Mouse (Mus musculus) stomach, embryonic 14.5 days (tissue): ENCODE results near the gene Trim37. TPM values are rescaled to one million over a fixed set of nuclear protein-coding genes. Genes with fewer than 3 reads are reported as not detected.
A peak's percentile ranks its signal among the peaks of the same experiment; 100 is the strongest.

Source experiments
- ATAC-seq: fragments of 200-750 bp; cut with Nextera tagmentation; 2 replicates; pipeline ENCODE4 v1.8.0; 2017; ENCODE audit warnings: low read depth, moderate TSS enrichment; ENCODE audit not compliant: insufficient number of reproducible peaks, insufficient read depth, low FRiP score
- H3K27ac ChIP-seq: fragments of 300-500 bp; sonication (generic); 2 replicates; pipeline ENCODE4 v1.5.1; 2014; ENCODE audit warnings: mild to moderate bottlenecking, low read length, moderate library complexity, mixed read lengths
- H3K27me3 ChIP-seq: fragments of 300-500 bp; sonication (generic); 2 replicates; pipeline ENCODE4 v1.6.1; 2014; ENCODE audit warnings: low read length, control low read depth, mixed read lengths; ENCODE audit not compliant: control insufficient read depth, insufficient read depth
- H3K36me3 ChIP-seq: fragments of 300-500 bp; sonication (generic); 2 replicates; pipeline ENCODE4 v1.6.1; 2014; ENCODE audit warnings: mild to moderate bottlenecking, control low read depth, low read length, moderate library complexity, mixed read lengths; ENCODE audit not compliant: control insufficient read depth, insufficient read depth
- H3K4me1 ChIP-seq: fragments of 300-500 bp; sonication (generic); 2 replicates; pipeline ENCODE4 v1.6.1; 2014; ENCODE audit warnings: low read length, control low read depth, mixed read lengths; ENCODE audit not compliant: control insufficient read depth, insufficient read depth
- H3K4me2 ChIP-seq: fragments of 300-500 bp; sonication (generic); replicated peaks from 2 replicates; pipeline ENCODE4 v1.6.1; 2014; ENCODE audit warnings: low read depth, low read length, control low read depth
- H3K4me3 ChIP-seq: fragments of 300-500 bp; sonication (generic); 2 replicates; pipeline ENCODE4 v1.5.1; 2014; ENCODE audit warnings: low read depth, low read length, control low read depth
- H3K9ac ChIP-seq: fragments of 300-500 bp; sonication (generic); replicated peaks from 2 replicates; pipeline ENCODE4 v1.6.1; 2014; ENCODE audit warnings: low read depth, mild to moderate bottlenecking, control low read depth, low read length, moderate library complexity, mixed read lengths
- H3K9me3 ChIP-seq: fragments of 300-500 bp; sonication (generic); 2 replicates; pipeline ENCODE4 v1.6.1; 2016; ENCODE audit warnings: low read depth, low read length, control low read depth; ENCODE audit not compliant: control insufficient read depth
- WGBS: fragments of 180-500 bp; shearing (Covaris S2); extraction: QIAGEN DNeasy Blood & Tissue Kit; methylation state at CpG from one replicate; pipeline ENCODE4 v1.1.7; 2014; 5-methylcytosine and 5-hydroxymethylcytosine counted together
- polyA plus RNA-seq: library from polyadenylated mRNA; unstranded; fragments of >200 nt; fragmentation: Nextera tagmentation; extraction: Ambion mirVana; gene quantifications from 2 replicates; pipeline ENCODE4 v1.2.1, GENCODE M21; 2014

The Trim37 gene
- polyA plus RNA-seq, 1 experiment from 2014 or later: 28.8 TPM

DNA sequence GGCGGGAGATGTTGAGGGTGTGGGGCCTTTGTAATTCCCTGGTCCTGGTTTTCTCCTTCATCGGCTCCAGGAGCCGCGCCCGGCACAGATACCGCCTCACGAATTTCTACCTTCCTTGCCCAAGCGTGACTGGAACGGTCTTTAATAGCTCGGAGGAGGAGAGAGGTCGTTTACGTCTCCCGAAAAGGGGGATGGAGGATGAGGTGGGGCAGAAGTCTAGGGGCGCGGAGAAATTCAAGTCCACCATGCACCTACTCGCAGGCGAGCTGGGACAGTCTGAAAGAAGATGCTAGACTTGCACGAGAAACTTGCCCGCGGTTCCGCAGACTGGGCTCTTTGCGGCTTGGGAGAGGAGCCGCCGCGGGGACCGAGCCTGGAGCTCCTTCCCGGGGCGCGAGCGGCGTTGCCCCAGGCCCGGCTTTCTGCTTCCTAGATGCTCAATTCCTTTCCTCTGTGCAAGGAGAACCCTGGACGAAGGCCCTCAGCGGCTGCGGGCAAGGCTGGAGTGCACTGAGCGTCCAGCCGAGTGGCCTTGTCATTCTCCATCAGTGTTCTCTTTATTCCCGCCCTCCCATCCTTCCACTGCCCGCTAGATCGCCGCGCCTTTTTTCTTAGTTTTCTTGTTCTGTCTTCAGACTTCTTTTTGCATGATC is 17.2 kb upstream of the Trim37 start:
- H3K9me3 ChIP-seq: no peaks in the 10 kb centered on the region
- peak overlapping the region; percentile 59 for H3K4me2 ChIP-seq
- H3K4me1 ChIP-seq: peaks cover 8% of the 10 kb centered on the region; the same call in 1 of the 2 replicates
- peaks cover 20% of the 10 kb centered on the region for H3K36me3 ChIP-seq
- 0% methylated on average over 42 of the region's 42 CpGs for WGBS
- no peak for ATAC-seq
- peak overlapping the region; percentile 92 for H3K4me3 ChIP-seq
- no peaks in the 10 kb centered on the region for H3K27me3 ChIP-seq
- peak overlapping the region; percentile 97 for H3K9ac ChIP-seq
- H3K27ac ChIP-seq: peak overlapping the region; percentile 97

DNA sequence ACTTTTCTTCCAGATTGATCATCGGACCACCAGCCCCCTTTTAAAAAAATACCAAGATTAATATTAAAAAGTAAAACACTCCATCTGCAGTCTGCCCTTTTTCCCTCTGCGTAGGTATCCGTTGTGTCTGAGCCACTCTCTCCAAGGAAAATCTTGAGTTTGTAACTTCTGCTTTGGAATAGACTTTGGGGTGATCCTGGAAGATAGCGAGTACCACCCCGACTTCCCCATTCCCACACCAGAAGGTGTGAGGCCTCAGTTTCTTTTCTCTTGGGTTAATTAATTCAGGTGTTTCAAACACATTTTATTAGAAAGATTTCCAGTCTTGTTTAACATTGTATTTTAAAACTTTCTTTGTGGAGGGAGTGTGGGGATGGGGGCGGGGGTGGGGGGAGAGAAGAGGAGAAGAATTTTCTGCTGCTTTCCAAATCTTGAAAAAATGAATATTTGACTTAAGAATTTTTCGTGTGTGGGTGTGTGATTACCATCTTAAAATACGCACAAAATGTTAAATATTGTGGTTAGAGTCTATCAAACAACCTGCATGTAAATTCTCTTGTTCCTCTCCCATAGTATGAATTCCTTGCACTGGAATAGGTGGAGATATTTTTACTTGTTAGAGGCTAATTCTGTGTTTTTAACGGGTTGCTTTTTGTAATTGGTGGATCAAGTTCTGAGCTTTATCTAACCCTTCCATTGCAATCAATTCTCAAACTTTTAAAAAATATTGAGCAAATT is 16.5 kb upstream of the Trim37 start:
- no peak for ATAC-seq
- Histone ChIP-seq H3K9ac (peak overlapping the region; percentile 97), H3K27me3 (no peaks in the 10 kb centered on the region), H3K4me3 (peak overlapping the region; percentile 92), H3K9me3 (no peaks in the 10 kb centered on the region), H3K4me1 (peaks cover 8% of the 10 kb centered on the region; the same call in 1 of the 2 replicates), H3K27ac (peak overlapping the region; percentile 97), H3K4me2 (peak overlapping the region; percentile 59), H3K36me3 (peaks cover 18% of the 10 kb centered on the region)
- WGBS: 2% methylated on average over 9 of the region's 9 CpGs

DNA sequence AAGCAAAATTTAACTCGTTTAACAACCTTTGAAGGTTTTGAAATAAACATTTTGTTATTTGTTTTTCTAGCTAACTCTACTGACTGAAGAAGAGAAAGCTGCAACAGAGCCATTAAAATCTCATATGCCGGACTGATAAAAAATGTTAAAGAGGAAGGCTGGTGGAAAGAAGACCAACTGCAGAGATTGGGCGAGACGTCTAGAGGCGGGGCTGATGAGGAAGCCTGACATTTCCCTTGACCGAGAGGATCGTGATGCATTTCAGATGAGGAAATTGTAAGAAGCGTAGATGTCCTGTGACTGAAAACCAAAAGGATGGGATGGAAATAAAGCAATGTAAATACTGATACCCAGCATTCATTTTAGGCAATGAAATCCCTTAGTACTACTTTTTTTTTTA is 5.0 kb upstream of the Trim37 start:
- H3K27me3 ChIP-seq: no peaks in the 10 kb centered on the region
- no peak overlapping the region for H3K4me3 ChIP-seq
- H3K36me3 ChIP-seq: peaks cover 60% of the 10 kb centered on the region
- no peak overlapping the region for H3K27ac ChIP-seq
- H3K9ac ChIP-seq: no peak overlapping the region
- H3K9me3 ChIP-seq: no peaks in the 10 kb centered on the region
- WGBS: 84% methylated on average over 8 of the region's 8 CpGs
- no peaks in the 10 kb centered on the region for H3K4me1 ChIP-seq
- no peak overlapping the region for H3K4me2 ChIP-seq
- no peak for ATAC-seq

DNA sequence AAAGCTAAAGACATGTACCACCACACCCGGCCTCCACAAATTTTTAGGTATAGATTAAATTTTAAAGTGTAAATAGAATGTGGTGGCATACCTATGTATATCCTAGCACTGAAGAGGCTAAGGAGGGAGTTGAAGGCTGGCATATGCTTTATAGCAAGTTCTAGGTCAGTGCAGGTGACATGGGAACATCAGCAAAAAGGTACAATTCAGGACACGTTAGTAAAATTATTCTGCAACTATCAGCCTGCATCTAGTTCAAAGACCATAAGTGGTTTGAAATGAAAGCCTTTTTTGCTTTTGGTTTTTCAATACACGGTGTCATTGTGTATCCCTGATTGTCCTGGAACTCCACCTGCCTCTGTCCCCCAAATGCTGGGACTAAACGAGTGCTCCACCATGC is 1.3 kb upstream of the Trim37 start:
- no peak for ATAC-seq
- no peaks in the 10 kb centered on the region for H3K9me3 ChIP-seq
- WGBS: 45% methylated on average over 4 of the region's 4 CpGs
- peak overlapping the region; percentile 22; the same call in 1 of the 2 replicates for H3K27ac ChIP-seq
- H3K36me3 ChIP-seq: peaks cover 33% of the 10 kb centered on the region
- H3K4me1 ChIP-seq: no peaks in the 10 kb centered on the region; the same call in 1 of the 2 replicates
- no peak overlapping the region for H3K9ac ChIP-seq
- H3K27me3 ChIP-seq: no peaks in the 10 kb centered on the region
- H3K4me3 ChIP-seq: peak overlapping the region; percentile 86; the same call in 1 of the 2 replicates
- H3K4me2 ChIP-seq: peak overlapping the region; percentile 72

DNA sequence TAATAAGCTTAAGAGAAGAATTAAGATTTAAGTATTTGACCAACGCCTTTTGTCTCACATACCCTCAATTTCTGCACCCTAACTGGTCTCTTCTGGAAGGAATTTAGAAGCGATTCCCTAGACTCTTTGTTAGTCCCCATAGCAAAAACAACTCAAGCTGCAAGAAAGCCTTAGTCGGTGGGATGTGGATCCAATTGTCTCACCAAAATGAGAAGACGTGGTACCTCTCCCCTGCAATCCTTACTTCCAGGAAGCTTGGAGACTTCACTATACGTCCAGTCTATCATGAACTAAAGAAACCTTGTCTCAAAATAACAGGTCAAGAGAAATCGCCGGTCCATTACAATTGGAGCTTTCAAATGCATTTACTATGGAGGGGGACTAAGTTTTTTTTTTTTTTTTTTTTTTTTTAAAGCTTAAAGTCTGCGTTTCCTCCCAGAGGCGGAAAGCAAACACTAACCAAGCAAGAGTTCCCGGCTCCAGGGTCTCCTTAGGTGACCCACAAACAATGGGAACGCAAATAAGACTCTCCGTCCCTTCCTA is 525 bp upstream of the Trim37 start:
- peaks cover 26% of the 10 kb centered on the region for H3K36me3 ChIP-seq
- peak overlapping the region; percentile 72 for H3K4me2 ChIP-seq
- peak overlapping the region; percentile 77 for H3K27ac ChIP-seq
- ATAC-seq: no peak; the same call in 1 of the 2 replicates
- no peaks in the 10 kb centered on the region for H3K9me3 ChIP-seq
- 2% methylated on average over 12 of the region's 12 CpGs for WGBS
- H3K27me3 ChIP-seq: no peaks in the 10 kb centered on the region
- H3K4me3 ChIP-seq: peak overlapping the region; percentile 86
- no peaks in the 10 kb centered on the region; the same call in 1 of the 2 replicates for H3K4me1 ChIP-seq
- peak overlapping the region; percentile 29 for H3K9ac ChIP-seq

DNA sequence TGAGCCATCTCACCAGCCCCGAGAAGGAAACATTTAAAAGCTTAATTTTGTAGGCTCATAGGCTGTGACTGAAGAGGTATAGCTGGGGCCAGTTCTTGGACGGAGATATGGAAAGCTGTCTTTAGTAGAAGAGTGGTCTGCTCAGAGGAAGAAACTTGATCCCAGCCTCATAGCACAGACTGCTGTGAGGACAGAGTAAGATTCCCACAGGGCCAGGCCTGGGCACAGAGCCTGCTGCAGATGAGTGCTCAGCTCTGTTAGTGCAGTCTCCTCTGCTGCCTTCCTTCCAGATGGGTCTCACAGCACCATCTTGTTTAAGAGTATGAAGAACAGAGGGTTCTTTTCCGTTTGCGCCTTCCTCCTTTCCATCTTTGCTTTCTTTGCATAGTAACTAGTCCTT is 9.4 kb downstream of the Trim37 start:
- Histone ChIP-seq H3K27ac (no peak overlapping the region), H3K9ac (no peak overlapping the region), H3K9me3 (no peaks in the 10 kb centered on the region), H3K4me1 (no peaks in the 10 kb centered on the region), H3K27me3 (no peaks in the 10 kb centered on the region), H3K4me2 (no peak overlapping the region), H3K4me3 (no peak overlapping the region), H3K36me3 (no peaks in the 10 kb centered on the region; the same call in 1 of the 2 replicates)
- 92% methylated on average over 4 of the region's 4 CpGs for WGBS
- ATAC-seq: no peak

DNA sequence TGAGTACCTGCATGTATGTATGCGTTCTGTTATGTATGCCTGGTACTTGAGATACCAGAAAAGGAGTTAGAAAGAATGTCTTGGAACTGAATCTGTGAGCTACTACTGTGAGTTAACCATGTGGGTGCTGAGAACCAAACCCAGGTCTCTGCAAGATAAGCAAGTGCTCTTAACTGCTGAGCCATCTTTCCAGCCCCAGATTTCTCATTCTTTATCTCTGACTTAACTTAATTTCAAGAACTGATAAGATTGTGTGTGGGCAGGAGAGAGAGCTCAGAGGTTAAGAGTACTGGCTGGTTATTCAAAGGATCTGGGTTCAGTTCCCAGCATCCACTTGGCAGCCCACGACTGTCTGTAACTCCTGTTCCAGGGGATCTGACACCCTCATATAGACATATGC is 31.1 kb downstream of the Trim37 start:
- no peaks in the 10 kb centered on the region for H3K27me3 ChIP-seq
- H3K4me2 ChIP-seq: no peak overlapping the region
- no peaks in the 10 kb centered on the region for H3K4me1 ChIP-seq
- no peak for ATAC-seq
- H3K4me3 ChIP-seq: no peak overlapping the region
- H3K9me3 ChIP-seq: no peaks in the 10 kb centered on the region
- H3K36me3 ChIP-seq: no peaks in the 10 kb centered on the region; the same call in 1 of the 2 replicates
- WGBS: 82% methylated on average over 2 of the region's 2 CpGs
- no peak overlapping the region for H3K27ac ChIP-seq
- no peak overlapping the region for H3K9ac ChIP-seq

DNA sequence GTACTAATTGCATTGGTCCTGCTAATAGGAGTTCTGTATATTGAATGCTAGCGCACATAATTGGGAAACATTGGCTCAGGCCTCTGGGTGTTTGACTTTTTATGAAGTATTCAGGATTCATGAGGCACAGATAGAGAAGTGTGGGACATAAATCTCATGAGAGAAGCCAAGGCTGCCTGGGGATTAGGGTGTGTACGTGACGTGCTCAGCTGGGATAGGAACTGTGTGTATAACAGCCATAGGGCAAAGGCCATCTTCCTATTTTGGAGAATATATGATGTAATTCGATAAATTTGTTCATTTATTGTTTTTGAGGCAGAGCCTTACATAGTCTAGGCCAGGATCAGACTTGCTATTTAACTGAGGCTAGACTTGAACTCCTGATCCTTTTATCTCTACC is 35.8 kb downstream of the Trim37 start:
- Histone ChIP-seq H3K9me3 (no peaks in the 10 kb centered on the region), H3K9ac (no peak overlapping the region), H3K4me3 (no peak overlapping the region), H3K36me3 (peaks cover 18% of the 10 kb centered on the region), H3K4me2 (no peak overlapping the region), H3K27me3 (no peaks in the 10 kb centered on the region), H3K4me1 (no peaks in the 10 kb centered on the region), H3K27ac (no peak overlapping the region)
- no peak for ATAC-seq
- 81% methylated on average over 4 of the region's 4 CpGs for WGBS
